Comparison of ENCODE assay signal across 10 mouse cellular contexts in the genomic region with DNA sequence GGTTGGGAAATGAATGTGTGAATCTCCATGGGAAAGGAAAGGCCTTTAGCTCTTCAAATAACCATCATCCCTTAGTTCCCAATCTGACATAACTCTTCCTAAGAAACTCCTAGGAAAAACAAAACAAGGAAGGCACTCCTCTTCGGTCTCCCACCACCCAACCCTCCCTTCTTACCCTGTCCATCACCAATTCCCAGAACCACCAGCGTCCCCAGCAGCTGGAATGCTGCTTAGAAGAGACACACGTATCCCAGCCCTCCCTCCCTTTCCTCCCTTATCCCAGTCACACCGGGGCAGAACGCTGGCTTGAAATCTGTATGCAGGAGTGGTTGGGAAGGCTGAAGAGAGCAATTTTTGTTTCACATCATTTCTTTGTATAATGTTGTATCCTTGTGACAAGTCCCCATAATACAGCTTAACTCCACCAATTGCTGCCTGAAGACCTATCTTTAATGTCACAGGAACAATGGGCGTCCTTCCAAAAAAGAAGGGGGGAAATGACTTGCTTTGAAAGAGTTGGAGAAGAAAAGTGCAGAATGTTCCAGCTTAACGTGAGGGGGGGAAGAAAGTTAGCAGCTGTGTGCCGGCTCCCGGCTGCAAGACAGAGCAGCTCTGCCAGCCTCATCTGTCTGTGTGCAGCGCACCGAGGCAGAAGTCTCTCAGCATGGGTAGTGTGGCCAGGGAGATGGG.
DNase-seq lines count a peak whose midpoint lies in the region; ATAC-seq lines count a peak whose summit lies in the region.
"Had no signal": no experiment of that assay in that cellular context is flagged by ENCODE, and none has a peak within 500 bp of the region (broad histone marks: within the 10 kb centered on the region; RNA-seq: fewer than 3 reads in every experiment).

No protein-coding gene starts in this region.

- no peaks in the 10 kb centered on the region for H3K4me1 ChIP-seq in liver, embryonic 11.5 days (replicated peaks; ENCODE audit: control insufficient read depth, insufficient read depth, low read length)

- H3K4me2 ChIP-seq in liver, embryonic 11.5 days, result no peak overlapping the region

- ATAC-seq in liver, embryonic 11.5 days (replicated peaks; ENCODE audit: low FRiP score), result no peak

- no peaks in the 10 kb centered on the region for H3K9me3 ChIP-seq in liver, embryonic 11.5 days (ENCODE audit: control insufficient read depth, low read length)

- H3K27me3 ChIP-seq in liver, embryonic 11.5 days (replicated peaks; ENCODE audit: control insufficient read depth, insufficient read depth, low read length), result no peaks in the 10 kb centered on the region
- H3K27me3 ChIP-seq: CH12.LX had no signal

- H3K9ac ChIP-seq in liver, embryonic 11.5 days (ENCODE audit: low read depth, low read length), result no peak overlapping the region

- intact Hi-C loops in heart, postnatal 25 days (cut with DNase I), result no loop called here
- intact Hi-C loops in heart, postnatal 36 days (cut with DNase I), result no loop called here

- DNase-seq in heart, adult 11 months, result peak; percentile 91
- DNase-seq in heart, postnatal 25 days (ENCODE audit: low spot score), result no peak
- DNase-seq in right cerebral cortex, adult 18-20 months, result peak; percentile 17
- no peak for DNase-seq in right cerebral cortex, postnatal 25 days
- DNase-seq in heart, postnatal 36 days, result peak; percentile 9 to 31
- peak; percentile 45 for DNase-seq in testis, postnatal 10 days (ENCODE audit: low spot score)
- DNase-seq in Muller cell, postnatal 12 days (ENCODE audit: inconsistent ontology term), result no peak
- no peak for DNase-seq in liver, embryonic 11.5 days (ENCODE audit: low spot score)
- DNase-seq: thymus, adult 2 months had no signal

- no peak overlapping the region for H3K4me3 ChIP-seq in liver, embryonic 11.5 days (ENCODE audit: low read depth, low read length)

- no peak overlapping the region for H3K27ac ChIP-seq in liver, embryonic 11.5 days (ENCODE audit: low read depth, low read length)

- 67% methylated on average over 11 of the region's 11 CpGs for WGBS in liver, embryonic 11.5 days

- H3K36me3 ChIP-seq in liver, embryonic 11.5 days (ENCODE audit: control insufficient read depth, insufficient read depth, low read length), result no peaks in the 10 kb centered on the region

Comparison
In these comparisons a context has a peak if more than half of its experiments do, and no peak if none do; other contexts are left out.
1. DNase-seq: peak in heart, adult 11 months (single experiment), right cerebral cortex, adult 18-20 months (single experiment), heart, postnatal 36 days (2 of 2) and testis, postnatal 10 days (single experiment); none in heart, postnatal 25 days (single experiment), right cerebral cortex, postnatal 25 days (single experiment), Muller cell, postnatal 12 days (single experiment) and liver, embryonic 11.5 days (single experiment).